Mouse (Mus musculus): ENCODE measurements around the gene Txn2. TPM values are rescaled to one million over a fixed set of nuclear protein-coding genes. Genes with fewer than 3 reads are reported as not detected.

Txn2 gene
- polyA plus RNA-seq, 2 experiments from 2014 or later: 232 to 276 TPM

DNA sequence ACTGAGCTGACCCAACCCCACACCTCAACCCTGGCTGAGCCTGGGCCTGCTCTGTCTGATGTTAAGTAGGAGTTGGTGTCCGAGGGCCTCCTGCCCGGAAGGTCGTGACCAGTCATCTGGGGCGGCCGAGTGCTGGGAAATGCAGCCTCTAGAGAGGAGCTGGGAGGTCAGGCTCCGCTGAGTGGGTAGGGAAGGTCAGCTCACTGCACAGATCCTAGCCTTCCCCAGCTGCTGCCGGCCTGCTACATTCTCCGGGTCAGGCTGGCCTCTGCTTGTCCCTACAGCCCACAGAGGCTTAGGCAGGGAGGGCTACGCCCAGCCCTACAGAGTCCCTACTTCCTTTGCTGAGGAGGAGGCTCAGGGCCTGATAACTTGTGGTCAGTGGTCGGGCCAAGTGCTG lies 22.3 kb downstream of the Txn2 start:
- ATAC-seq: no peak

DNA sequence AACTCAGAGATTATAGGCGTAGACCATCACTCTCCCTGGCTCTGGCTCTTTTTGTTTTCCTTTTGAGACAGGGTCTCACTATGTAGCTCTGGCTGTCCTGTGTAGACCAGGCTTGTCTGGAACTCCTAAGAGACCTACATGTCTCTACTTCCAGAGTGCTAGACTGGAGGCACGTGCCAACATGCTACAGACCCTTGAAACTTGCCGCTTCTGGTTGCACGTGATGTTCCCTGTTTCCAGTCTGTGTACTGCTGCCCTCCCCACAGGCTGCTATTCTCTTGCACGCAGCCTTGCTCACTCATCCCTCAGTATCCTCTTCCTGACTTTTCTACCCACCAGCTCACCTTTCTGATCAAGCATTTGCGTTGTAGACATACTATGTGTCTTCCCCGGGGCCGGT lies 22.7 kb downstream of the Txn2 start:
- no peak for ATAC-seq

DNA sequence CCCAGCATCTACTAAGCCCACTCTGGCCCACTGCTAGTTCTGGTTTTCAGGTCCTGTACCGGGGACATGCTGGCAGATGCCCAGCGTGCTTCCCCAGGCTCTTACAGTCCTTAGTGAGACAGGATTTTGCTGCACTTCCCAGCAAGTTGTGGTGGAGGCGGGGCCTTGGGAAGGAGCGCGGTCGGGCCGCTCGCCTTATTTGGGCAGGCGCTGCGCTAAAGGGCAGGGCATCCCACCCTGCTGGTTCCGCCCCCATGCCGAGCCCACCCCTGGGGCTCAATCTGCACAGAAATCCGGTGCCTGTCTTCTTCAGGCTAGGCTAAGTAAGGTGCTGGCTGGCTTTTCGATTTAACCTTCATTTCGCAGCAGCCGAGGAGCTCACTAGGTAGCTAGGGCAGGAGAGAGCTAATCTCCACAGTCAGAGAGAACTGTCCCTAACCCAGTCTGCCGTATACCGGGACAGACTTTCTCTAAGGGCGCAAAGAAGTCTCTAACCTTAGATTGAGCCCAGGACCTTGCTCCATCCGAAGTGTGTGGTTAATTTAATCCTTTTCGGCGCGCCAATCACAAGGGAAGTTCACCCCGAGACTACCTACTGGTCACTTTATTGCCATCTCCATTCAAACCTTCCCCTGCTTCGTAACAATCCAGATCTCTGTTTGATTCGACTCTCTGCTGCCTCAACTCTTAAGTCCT lies 23.4 kb downstream of the Txn2 start:
- peak; percentile 54 for ATAC-seq

- ATAC-seq: peak; percentile 86
Observed at GRCm38 (mm10) chr15:77904363-77904892, 24.4 kb downstream of the Txn2 start.

DNA sequence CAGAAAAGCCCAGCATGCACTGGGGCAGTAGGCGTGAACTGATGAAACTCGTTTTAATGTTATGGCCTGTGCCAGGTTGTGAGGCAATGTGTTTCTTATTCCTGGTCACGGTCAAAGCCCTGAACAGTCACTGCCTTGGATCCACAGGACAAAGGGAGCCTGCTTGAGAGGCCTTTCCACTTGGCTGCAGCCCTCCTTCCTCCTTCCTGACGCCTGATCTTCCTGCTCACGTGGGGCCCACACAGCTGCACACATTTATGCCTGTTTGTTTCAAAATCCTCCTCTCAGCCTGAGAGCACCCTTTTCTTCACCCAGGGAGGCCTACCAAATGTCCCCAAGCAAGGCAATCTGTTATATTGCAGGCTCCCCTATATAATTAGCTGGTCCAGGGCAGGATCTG lies 25.6 kb downstream of the Txn2 start:
- ATAC-seq: no peak

DNA sequence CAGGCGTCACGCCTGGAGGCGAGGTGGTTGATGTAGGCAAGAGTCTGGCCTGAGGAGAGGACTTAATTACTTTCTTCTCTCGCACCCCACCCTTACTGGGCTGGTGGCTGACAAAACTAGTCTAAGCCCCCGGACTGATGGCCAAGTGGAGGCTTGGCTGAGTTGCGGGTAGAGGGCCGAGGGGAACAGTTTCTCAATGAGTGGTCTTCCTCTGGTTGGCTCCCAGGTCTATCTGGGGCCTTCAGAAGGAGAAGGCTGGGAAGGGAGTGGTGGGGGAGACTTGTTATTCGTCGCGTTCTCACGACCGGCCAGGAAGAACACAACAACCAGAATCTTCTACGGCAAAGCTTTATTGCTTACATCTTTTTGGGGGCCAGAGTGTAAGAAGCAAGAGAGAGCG lies 33.9 kb downstream of the Txn2 start:
- ATAC-seq: peak; percentile 51

DNA sequence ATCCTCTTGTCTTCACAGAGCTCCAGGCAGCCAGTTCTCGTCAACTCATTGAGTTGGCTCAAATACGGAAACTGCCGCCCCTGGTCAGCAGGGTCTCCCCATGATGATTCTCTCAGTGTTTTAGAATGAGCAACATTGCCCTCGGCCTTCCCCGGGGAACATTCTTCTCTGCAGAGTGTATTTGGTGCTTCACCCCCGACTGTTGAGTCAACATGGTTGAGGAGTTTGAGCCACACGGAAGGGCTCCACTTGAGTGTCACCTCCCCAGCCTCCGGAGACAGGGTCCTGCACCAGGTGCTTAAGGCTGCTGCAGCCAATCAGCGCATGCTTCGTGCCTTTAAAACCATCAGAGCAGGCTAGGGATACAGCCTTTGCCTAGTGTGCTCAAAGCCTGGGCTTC lies 35.5 kb downstream of the Txn2 start:
- no peak for ATAC-seq

DNA sequence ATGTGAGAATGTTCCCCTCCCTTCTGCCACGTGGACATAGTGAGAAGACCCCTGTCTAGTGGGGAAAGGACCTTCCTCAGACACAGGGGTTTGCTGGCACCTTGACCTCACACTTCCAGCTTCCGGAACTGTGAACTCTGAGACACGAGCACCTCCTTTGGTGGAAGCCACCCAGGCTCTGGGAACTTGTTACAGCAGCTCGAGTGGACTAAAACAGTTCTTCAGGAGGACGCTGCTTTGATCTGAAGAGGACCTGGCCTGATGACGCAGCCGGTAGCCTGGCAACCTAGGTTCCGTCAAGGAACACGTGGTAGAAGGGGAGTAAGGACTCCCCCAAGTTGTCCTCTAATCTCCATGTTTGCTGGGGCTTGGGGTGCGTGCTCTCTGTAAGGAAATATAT lies 36.4 kb downstream of the Txn2 start:
- no peak for ATAC-seq

DNA sequence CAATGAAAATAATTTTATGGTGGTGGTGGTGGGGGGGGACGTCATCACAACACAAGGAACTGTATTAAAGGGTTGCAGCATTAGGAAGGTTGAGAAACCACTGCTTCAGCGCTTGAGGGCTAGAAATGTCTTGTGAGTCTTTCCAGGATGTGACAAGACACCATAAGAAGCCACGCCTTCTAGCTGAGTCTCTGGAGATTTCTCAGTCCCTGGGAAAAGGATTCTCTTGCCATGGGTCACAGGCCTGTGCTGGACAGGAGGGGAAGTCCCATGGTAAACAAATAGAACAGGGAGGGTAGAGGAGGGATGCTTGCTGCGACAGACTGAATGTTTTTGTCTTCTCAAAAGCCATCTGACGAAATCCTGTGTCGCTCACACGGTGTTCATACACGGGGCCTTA lies 37.0 kb downstream of the Txn2 start:
- no peak for ATAC-seq

DNA sequence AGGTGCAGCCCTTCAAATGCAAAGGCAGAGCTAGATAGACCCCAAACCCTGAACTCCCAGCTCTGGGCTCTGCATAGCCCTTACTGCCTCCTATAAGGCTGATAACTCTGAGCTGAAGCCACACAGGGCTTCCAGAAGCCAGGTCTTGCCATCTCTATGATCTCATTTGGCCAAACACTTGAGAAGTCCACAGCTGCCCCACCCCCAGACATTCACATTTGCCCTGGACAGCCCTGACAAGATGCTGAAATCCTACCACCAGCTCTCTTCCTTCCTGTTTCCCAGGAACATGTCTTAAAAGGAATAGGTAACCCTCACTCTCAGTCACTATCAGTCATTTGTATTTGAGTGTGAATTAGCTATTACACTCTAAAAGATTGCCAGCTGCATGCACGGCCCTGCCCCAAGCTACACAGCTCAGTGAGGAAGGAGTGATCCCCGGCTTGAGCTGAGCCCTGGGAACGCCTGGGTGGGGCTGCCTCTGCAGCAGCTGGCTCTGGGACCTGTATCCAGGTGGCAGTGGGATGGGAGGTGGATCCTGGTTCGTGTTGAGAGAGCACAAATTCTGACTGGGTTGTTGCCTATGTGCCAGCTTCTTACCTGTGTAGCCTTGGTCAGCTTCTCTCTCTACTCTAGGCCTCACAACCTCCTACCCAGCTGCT lies 38.9 kb downstream of the Txn2 start:
- ATAC-seq: no peak

DNA sequence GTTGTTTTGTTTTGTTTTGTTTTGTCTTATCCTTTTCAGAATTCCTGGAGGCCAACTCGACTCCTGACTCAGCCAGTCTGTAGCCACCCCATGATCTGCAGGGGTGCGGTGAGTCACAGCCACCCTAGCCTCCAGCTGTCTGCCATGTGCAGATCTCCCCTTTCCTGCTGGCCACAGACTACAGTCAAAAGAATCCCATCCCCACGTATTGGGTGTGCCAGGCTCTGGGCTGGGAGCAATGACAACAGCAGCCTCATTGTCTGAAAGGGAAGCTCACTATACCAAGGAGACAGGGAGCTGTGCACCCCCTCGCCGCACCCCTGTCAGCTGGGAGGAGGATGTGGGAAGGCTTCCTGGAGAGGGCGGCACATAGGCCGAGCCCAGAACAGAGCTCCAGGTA lies 40.5 kb downstream of the Txn2 start:
- no peak for ATAC-seq

GRCm38 (mm10) chr15:77887093-77887488 lies 41.7 kb downstream of the Txn2 start:
- ATAC-seq: peak; percentile 40

GRCm38 (mm10) chr15:77886369-77887092 lies 42.3 kb downstream of the Txn2 start:
- ATAC-seq: peak; percentile 85

DNA sequence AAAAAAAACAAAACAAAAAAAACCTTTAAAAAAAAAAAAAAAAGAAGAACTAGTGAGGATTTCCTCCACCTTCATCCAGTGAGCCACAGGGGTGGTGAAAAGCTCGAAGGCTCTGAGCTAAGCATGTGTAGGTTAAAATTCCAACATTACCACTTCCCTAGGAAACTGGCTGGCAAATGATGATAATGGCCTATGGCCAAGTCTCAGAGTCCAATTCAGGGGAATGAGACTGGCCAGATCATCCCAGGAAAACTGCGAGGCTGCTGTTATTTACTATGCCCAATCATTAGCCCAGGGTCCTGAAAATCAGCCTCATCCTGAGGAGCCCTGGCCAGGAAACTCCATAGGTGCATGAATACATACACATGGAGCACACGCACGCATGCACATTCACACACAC lies 42.9 kb downstream of the Txn2 start:
- ATAC-seq: no peak

DNA sequence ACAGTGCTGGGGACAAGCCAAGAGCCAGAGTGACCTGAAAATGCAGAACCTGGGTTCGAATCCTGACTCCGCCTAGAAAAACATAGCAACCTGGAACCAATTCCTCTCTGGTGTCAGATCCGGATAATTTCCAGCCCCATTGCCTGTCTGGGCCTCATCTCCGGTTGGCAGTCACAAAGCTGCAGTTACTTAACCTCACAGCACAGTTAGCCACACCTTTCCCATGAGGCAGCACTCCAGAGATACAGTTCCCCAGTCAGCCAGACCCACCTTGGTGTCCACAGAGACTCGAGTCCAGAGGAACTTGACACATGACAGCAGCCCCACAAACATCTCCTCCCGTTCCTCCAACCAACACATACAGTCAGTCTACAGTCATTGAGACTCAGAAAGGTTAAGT lies 43.6 kb downstream of the Txn2 start:
- no peak for ATAC-seq

DNA sequence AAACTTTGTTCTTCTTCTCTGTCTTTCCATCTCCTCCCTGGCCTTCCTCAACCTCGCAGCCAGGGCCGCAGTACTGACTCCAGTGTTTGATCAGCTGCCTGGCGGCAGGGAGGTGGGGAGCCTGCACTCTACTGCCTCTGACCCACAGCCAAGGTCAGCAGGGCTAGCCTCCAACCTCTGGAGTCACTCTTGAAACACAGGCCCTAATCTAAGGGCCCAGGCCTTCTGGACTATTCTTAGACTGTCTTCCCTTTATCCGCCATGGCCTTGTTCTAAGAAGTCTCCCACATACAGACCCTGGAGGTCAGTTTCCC lies 45.2 kb downstream of the Txn2 start:
- ATAC-seq: no peak

DNA sequence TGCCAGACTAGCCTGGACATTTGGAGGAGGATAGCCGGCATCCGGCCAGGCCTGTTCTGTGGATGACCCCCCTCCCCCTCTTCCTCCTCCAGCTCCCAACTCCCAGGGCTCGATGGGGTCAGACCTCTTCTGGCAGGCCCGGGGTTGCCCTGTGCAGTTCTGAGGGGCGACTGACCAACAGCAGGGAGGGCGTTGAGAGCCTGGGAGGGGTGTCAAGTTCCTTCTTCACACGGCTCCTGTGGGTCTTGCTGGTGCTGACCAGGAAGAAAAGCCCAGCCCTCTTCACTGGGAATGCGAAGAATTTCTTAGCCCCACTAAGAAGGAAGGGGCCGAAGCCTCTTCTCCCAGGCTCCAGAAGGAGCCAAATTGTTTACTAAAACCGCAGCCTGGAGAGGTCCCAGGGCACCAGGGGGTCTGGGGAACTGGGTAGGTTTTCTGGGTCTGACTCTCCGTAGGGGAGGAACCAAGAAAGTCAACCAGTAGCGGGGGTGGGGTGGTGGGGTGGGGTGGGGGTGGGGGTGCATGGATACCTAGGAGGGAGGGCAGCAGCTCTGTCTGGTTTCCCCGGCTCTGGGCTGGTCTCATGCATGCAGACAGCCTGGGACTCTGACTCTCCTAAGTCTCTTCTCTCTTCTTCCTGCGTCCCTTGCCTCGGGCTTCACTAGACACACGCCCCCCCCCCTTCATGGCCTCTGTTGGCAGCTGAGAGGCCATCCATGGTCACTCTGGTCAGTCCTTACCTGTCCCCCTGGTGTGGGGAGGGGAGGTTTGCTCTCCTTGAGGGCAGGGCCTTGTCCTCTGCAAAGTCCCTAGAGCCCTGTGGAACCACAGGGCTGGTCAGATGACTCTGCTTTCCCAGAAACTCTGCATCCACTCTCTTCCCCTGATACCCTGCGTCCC lies 45.8 kb downstream of the Txn2 start:
- no peak for ATAC-seq

DNA sequence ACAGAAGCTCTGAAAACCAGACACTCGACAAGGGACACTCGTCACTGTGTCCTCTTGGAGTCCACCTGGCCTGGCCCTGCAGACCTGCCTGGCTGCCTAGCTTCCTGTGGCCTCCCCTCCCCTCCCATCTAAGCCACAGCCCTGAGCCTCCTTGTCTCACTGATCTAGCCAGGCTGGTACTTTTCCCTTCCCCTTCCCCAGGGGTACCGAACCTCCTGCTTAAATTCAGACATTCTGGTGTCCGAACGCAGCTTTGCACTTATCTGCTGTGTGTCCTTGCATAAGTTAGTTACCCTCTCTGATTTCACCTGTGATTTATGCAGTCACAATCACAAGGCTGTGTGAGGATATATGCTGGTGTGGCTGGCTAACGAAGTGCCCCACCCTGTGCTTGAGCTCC lies 46.5 kb downstream of the Txn2 start:
- ATAC-seq: no peak

- ATAC-seq: no peak
Observed at GRCm38 (mm10) chr15:77881698-77882097, 47.1 kb downstream of the Txn2 start.

DNA sequence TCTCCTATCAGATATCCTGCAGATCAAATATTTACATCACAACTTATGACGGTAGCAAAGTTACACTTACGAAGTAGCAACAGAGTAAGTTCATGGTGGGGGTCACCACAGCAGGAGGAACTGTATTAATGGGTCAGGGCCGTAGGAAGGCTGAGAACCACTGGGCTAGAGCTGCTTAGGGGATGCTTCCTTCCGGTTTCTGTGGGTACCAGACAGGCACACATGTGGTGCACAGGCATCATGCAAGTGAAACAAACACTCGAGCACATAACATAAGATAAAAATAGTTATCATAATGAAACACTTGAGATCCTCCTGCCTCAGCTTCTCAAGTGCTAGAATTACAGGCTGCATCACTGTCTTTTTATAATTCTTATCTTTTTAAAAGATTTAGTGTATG lies 48.1 kb downstream of the Txn2 start:
- ATAC-seq: peak; percentile 39

GRCm38 (mm10) chr15:77879756-77880155 lies 49.0 kb downstream of the Txn2 start:
- ATAC-seq: no peak

GRCm38 (mm10) chr15:77877209-77877608 lies 51.6 kb downstream of the Txn2 start:
- peak; percentile 80 for ATAC-seq

GRCm38 (mm10) chr15:77876716-77877115 lies 52.1 kb downstream of the Txn2 start:
- no peak for ATAC-seq
